Comparison of ENCODE assay signal across 7 mouse cellular contexts in genomic region chr11:75572854-75573650, GRCm38 (mm10). TPM values are rescaled to one million over a fixed set of nuclear protein-coding genes. Genes with fewer than 3 reads are reported as not detected.
A peak's percentile ranks its signal among the peaks of the same experiment; 100 is the strongest.
DNase-seq lines count a peak whose midpoint lies in the region; ATAC-seq lines count a peak whose summit lies in the region.

No protein-coding gene starts in this region.

- peak; percentile 90 to 94 for DNase-seq in adrenal gland, adult 18-20 months (ENCODE audit: low spot score in 2 of 2)
- peak; percentile 91 for DNase-seq in embryo, embryonic 11 days
- DNase-seq in gastrocnemius, postnatal 36 days: peak; percentile 91 to 94
- DNase-seq in left cerebral cortex, postnatal 36 days (ENCODE audit: low spot score in 2 of 2): peak; percentile 89 to 92
- peak; percentile 98 for DNase-seq in midbrain, embryonic 11.5 days (ENCODE audit: low spot score, missing footprints)
- peak; percentile 95 for DNase-seq in skeletal muscle tissue, adult 2 months (ENCODE audit: low read depth, low spot score)

- H3K9me3 ChIP-seq in intestine, embryonic 16.5 days (ENCODE audit: control insufficient read depth, low read length): no peaks in the 10 kb centered on the region
- H3K9me3 ChIP-seq in midbrain, embryonic 11.5 days (ENCODE audit: control insufficient read depth, low read length): no peaks in the 10 kb centered on the region

- WGBS in intestine, embryonic 16.5 days: 4% methylated on average over 12 of the region's 12 CpGs
- WGBS in midbrain, embryonic 11.5 days: 7% methylated on average over 12 of the region's 12 CpGs

- H3K36me3 ChIP-seq in intestine, embryonic 16.5 days (ENCODE audit: control insufficient read depth, insufficient read depth, low read length): no peaks in the 10 kb centered on the region
- no peaks in the 10 kb centered on the region for H3K36me3 ChIP-seq in midbrain, embryonic 11.5 days (ENCODE audit: control insufficient read depth, insufficient read depth, low read length)

- peak overlapping the region; percentile 55 for H3K9ac ChIP-seq in intestine, embryonic 16.5 days (ENCODE audit: low read depth, low read length)
- peak overlapping the region; percentile 48 for H3K9ac ChIP-seq in midbrain, embryonic 11.5 days (ENCODE audit: low read length)

- H3K27ac ChIP-seq in intestine, embryonic 16.5 days (ENCODE audit: low read length): peak overlapping the region; percentile 71
- peak overlapping the region; percentile 48 for H3K27ac ChIP-seq in midbrain, embryonic 11.5 days (ENCODE audit: low read depth, low read length)

- intact Hi-C loops in gastrocnemius, postnatal 36 days (cut with DNase I): loop anchor here (1.0 to 2.0 kb wide), 2 partner anchors 43 to 170 kb away; no protein-coding TSS in a partner anchor
- intact Hi-C loops in left cerebral cortex, postnatal 36 days (cut with DNase I): loop anchor here (1.0 kb wide), 1 partner anchor 43 kb away; no protein-coding TSS in a partner anchor

- no peak overlapping the region for H3K4me3 ChIP-seq in intestine, embryonic 16.5 days (ENCODE audit: low read length)
- H3K4me3 ChIP-seq in midbrain, embryonic 11.5 days (ENCODE audit: low read depth, low read length): no peak overlapping the region

- ATAC-seq in intestine, embryonic 16.5 days: peak; percentile 73
- ATAC-seq in midbrain, embryonic 11.5 days (ENCODE audit: low FRiP score): peak; percentile 90

- H3K4me1 ChIP-seq in intestine, embryonic 16.5 days (ENCODE audit: control insufficient read depth, insufficient read depth, low read length): peaks cover 32% of the 10 kb centered on the region
- H3K4me1 ChIP-seq in midbrain, embryonic 11.5 days (ENCODE audit: control insufficient read depth, insufficient read depth, low read length): peaks cover 12% of the 10 kb centered on the region

- no peaks in the 10 kb centered on the region for H3K27me3 ChIP-seq in intestine, embryonic 16.5 days (replicated peaks; ENCODE audit: control insufficient read depth, insufficient read depth, low read length)
- H3K27me3 ChIP-seq in midbrain, embryonic 11.5 days (ENCODE audit: control insufficient read depth, insufficient read depth, low read length): no peaks in the 10 kb centered on the region

- H3K4me2 ChIP-seq in intestine, embryonic 16.5 days (ENCODE audit: low read depth, low read length): peak overlapping the region; percentile 32
- no peak overlapping the region for H3K4me2 ChIP-seq in midbrain, embryonic 11.5 days

RNA-seq across cellular contexts. Expression of gene Pitpna, which starts 14.8 kb away (rescaled TPM):
- 100 to 1,000 TPM; 152 to 175 TPM for total RNA-seq in adrenal gland, adult 18-20 months (2021)
- 100 to 1,000 TPM; 186 to 223 TPM for total RNA-seq in gastrocnemius, postnatal 36 days (2021)
- polyA plus RNA-seq in intestine, embryonic 16.5 days (2015; fragmentation: Nextera tagmentation; extraction: Ambion mirVana): 84.2 and 98.1 TPM in 2 replicates
- 100 to 1,000 TPM; 315 to 349 TPM for total RNA-seq in left cerebral cortex, postnatal 36 days (2021)
- 87.9 and 90.7 TPM in 2 replicates for polyA plus RNA-seq in midbrain, embryonic 11.5 days (2014; fragmentation: Nextera tagmentation; extraction: Ambion mirVana)

RNA-seq across cellular contexts. Expression of gene Slc43a2, which starts 41.6 kb away (rescaled TPM):
- 10 to 100 TPM; 22.8 to 29.1 TPM for total RNA-seq in adrenal gland, adult 18-20 months (2021)
- 10 to 100 TPM; 17.6 to 26.9 TPM for total RNA-seq in gastrocnemius, postnatal 36 days (2021)
- polyA plus RNA-seq in intestine, embryonic 16.5 days (2015; fragmentation: Nextera tagmentation; extraction: Ambion mirVana): 22.0 and 27.7 TPM in 2 replicates
- 10 to 100 TPM; 51.1 to 63.1 TPM for total RNA-seq in left cerebral cortex, postnatal 36 days (2021)
- polyA plus RNA-seq in midbrain, embryonic 11.5 days (2014; fragmentation: Nextera tagmentation; extraction: Ambion mirVana): 3.3 and 3.7 TPM in 2 replicates

RNA-seq across cellular contexts. Expression of gene Inpp5k, which starts 57.7 kb away (rescaled TPM):
- total RNA-seq in adrenal gland, adult 18-20 months (2021): 10 to 100 TPM; 24.9 to 36.9 TPM
- total RNA-seq in gastrocnemius, postnatal 36 days (2021): 10 to 100 TPM; 20.4 to 24.0 TPM
- 20.8 and 21.9 TPM in 2 replicates for polyA plus RNA-seq in intestine, embryonic 16.5 days (2015; fragmentation: Nextera tagmentation; extraction: Ambion mirVana)
- 10 to 100 TPM; 39.1 to 43.1 TPM for total RNA-seq in left cerebral cortex, postnatal 36 days (2021)
- 23.7 and 25.6 TPM in 2 replicates for polyA plus RNA-seq in midbrain, embryonic 11.5 days (2014; fragmentation: Nextera tagmentation; extraction: Ambion mirVana)

RNA-seq across cellular contexts. Expression of gene Scarf1, which starts 59.7 kb away (rescaled TPM):
- total RNA-seq in adrenal gland, adult 18-20 months (2021): 1 to 10 TPM; 7.5 TPM
- 1 to 10 TPM; 2.8 to 3.1 TPM for total RNA-seq in gastrocnemius, postnatal 36 days (2021)
- polyA plus RNA-seq in intestine, embryonic 16.5 days (2015; fragmentation: Nextera tagmentation; extraction: Ambion mirVana): 5.6 and 6.0 TPM in 2 replicates
- total RNA-seq in left cerebral cortex, postnatal 36 days (2021): 1 to 10 TPM; 1.2 to 1.8 TPM
- 2.9 and 3.4 TPM in 2 replicates for polyA plus RNA-seq in midbrain, embryonic 11.5 days (2014; fragmentation: Nextera tagmentation; extraction: Ambion mirVana)
